Mouse (Mus musculus): ENCODE measurements around the gene Pink1. TPM values are rescaled to one million over a fixed set of nuclear protein-coding genes. Genes with fewer than 3 reads are reported as not detected.

Pink1 gene
- polyA plus RNA-seq, 1 experiment = 21.1 TPM

- TF ChIP-seq GATA1 (IDR thresholded peaks at IDR 0.05; ENCODE audit: low read length) = no peak
These were observed 25.7 kb upstream of the Pink1 start for GRCm38 (mm10) chr4:138351821-138352220.

GRCm38 (mm10) chr4:138348716-138349115 lies 22.6 kb upstream of the Pink1 start:
- TF ChIP-seq GATA1 (IDR thresholded peaks at IDR 0.05; ENCODE audit: low read length) = no peak

GRCm38 (mm10) chr4:138347280-138347679 lies 21.2 kb upstream of the Pink1 start:
- TF ChIP-seq GATA1 (IDR thresholded peaks at IDR 0.05; ENCODE audit: low read length) = no peak

- TF ChIP-seq GATA1 (IDR thresholded peaks at IDR 0.05; ENCODE audit: low read length) = no peak
These were observed 18.9 kb upstream of the Pink1 start for GRCm38 (mm10) chr4:138344891-138345545.

GRCm38 (mm10) chr4:138343341-138343837 lies 17.3 kb upstream of the Pink1 start:
- TF ChIP-seq GATA1 (IDR thresholded peaks at IDR 0.05; ENCODE audit: low read length) = no peak

GRCm38 (mm10) chr4:138342778-138343177 lies 16.7 kb upstream of the Pink1 start:
- no peak for TF ChIP-seq GATA1 (IDR thresholded peaks at IDR 0.05; ENCODE audit: low read length)

- TF ChIP-seq GATA1 (IDR thresholded peaks at IDR 0.05; ENCODE audit: low read length) = no peak
These were observed 15.9 kb upstream of the Pink1 start for GRCm38 (mm10) chr4:138342048-138342447.

- no peak for TF ChIP-seq GATA1 (IDR thresholded peaks at IDR 0.05; ENCODE audit: low read length)
These were observed 15.3 kb upstream of the Pink1 start for GRCm38 (mm10) chr4:138341393-138341792.

- no peak for TF ChIP-seq GATA1 (IDR thresholded peaks at IDR 0.05; ENCODE audit: low read length)
These were observed 13.9 kb upstream of the Pink1 start for GRCm38 (mm10) chr4:138339963-138340362.

GRCm38 (mm10) chr4:138337341-138337740 lies 11.2 kb upstream of the Pink1 start:
- no peak for TF ChIP-seq GATA1 (IDR thresholded peaks at IDR 0.05; ENCODE audit: low read length)

GRCm38 (mm10) chr4:138336876-138337275 lies 10.8 kb upstream of the Pink1 start:
- no peak for TF ChIP-seq GATA1 (IDR thresholded peaks at IDR 0.05; ENCODE audit: low read length)

GRCm38 (mm10) chr4:138335648-138336047 lies 9.5 kb upstream of the Pink1 start:
- TF ChIP-seq GATA1 (IDR thresholded peaks at IDR 0.05; ENCODE audit: low read length) = no peak

- no peak for TF ChIP-seq GATA1 (IDR thresholded peaks at IDR 0.05; ENCODE audit: low read length)
These were observed 8.9 kb upstream of the Pink1 start for GRCm38 (mm10) chr4:138335036-138335435.

- no peak for TF ChIP-seq GATA1 (IDR thresholded peaks at IDR 0.05; ENCODE audit: low read length)
These were observed 7.0 kb upstream of the Pink1 start for GRCm38 (mm10) chr4:138333135-138333534.

GRCm38 (mm10) chr4:138331647-138332046 lies 5.5 kb upstream of the Pink1 start:
- TF ChIP-seq GATA1 (IDR thresholded peaks at IDR 0.05; ENCODE audit: low read length) = no peak

- TF ChIP-seq GATA1 (IDR thresholded peaks at IDR 0.05; ENCODE audit: low read length) = no peak
These were observed 4.2 kb upstream of the Pink1 start for GRCm38 (mm10) chr4:138330264-138330671.

GRCm38 (mm10) chr4:138327891-138328470 lies 1.9 kb upstream of the Pink1 start:
- no peak for TF ChIP-seq GATA1 (IDR thresholded peaks at IDR 0.05; ENCODE audit: low read length)
